Mouse (Mus musculus) embryonic fibroblast, embryonic 13.5 days (primary cell): ENCODE results near the gene Exoc4.

Experiments
- CTCF ChIP-seq: IDR thresholded peaks from 2 replicates; pipeline ENCODE4 v1.5.1; 2011; ENCODE audit warnings: mild to moderate bottlenecking, control low read depth, low read length, moderate library complexity, borderline replicate concordance; ENCODE audit not compliant: insufficient read depth
- POLR2A ChIP-seq: IDR thresholded peaks from 2 replicates; pipeline ENCODE4 v1.6.1; 2011; ENCODE audit warnings: low read depth, mild to moderate bottlenecking, control low read depth, low read length, moderate library complexity

DNA sequence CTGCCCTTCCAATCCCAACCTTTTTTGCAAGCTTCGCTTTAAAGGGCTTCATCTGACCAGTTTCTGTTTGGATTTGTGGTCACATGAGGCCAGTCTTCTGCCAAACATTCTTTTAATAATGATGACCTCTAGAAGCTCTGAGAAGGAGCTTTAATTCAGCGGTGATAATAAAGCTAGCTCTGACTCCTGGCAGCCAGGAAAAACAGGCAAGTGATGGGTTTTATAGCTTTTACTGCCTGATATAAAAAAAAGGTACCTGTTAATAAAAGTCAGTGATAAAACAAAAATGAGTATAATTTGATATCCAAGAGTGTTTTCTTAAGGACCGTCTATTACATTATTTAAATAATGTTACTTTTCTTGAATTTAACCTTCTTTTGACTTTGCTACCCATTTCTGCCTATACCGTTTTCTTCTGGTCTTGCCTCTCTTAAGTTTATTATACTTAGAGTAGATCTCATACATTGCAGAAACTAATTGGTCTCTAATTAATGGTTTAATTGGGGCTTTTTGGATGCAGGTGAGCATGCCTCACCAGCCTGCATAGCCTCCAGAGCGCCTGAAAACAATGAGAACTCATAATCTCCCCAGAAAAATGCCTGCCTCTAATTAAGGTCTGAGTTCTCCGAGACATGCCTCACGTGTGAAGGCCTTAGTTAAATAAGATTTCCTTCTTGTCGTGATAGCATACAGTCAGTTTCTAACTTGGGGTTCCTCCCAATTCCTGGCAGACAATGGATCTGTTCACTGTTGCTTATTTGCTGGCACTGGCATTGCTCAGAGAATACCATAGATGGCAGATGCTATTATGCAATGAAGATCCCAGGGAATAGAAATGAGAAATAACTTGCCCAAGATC, 681.4 kb downstream of the Exoc4 start:
- no peak for TF ChIP-seq CTCF
- TF ChIP-seq POLR2A: no peak
